Mouse (Mus musculus) embryonic facial prominence, embryonic 14.5 days (tissue): ENCODE data around the gene Ampd2. TPM values are rescaled to one million over a fixed set of nuclear protein-coding genes. Genes with fewer than 3 reads are reported as not detected.

Experiments used
- ATAC-seq: fragments of 200-750 bp; cut with Nextera tagmentation; 2 replicates; pipeline ENCODE4 v1.8.0; 2017; ENCODE audit warnings: low read depth, moderate number of reproducible peaks, moderate TSS enrichment
- DNase-seq: peaks from one replicate; pipeline ENCODE4 v3.0.0-alpha.2; 2015; ENCODE audit warnings: low spot score
- H3K27ac ChIP-seq: fragments of 300-500 bp; sonication (generic); replicated peaks from 2 replicates; pipeline ENCODE4 v1.5.1; 2014; ENCODE audit warnings: low read depth, mild to moderate bottlenecking, low read length, moderate library complexity
- H3K27me3 ChIP-seq: fragments of 300-500 bp; sonication (generic); replicated peaks from 2 replicates; pipeline ENCODE4 v1.6.1; 2014; ENCODE audit warnings: low read length; ENCODE audit not compliant: control insufficient read depth, insufficient read depth
- H3K36me3 ChIP-seq: fragments of 300-500 bp; sonication (generic); 2 replicates; pipeline ENCODE4 v1.6.1; 2014; ENCODE audit warnings: low read length, mixed read lengths; ENCODE audit not compliant: control insufficient read depth, insufficient read depth
- H3K4me1 ChIP-seq: fragments of 300-500 bp; sonication (generic); 2 replicates; pipeline ENCODE4 v1.6.1; 2014; ENCODE audit warnings: antibody characterized with exemption, low read length; ENCODE audit not compliant: control insufficient read depth, insufficient read depth
- H3K4me2 ChIP-seq: fragments of 300-500 bp; sonication (generic); 2 replicates; pipeline ENCODE4 v1.6.1; 2014; ENCODE audit warnings: low read depth, mild to moderate bottlenecking, low read length, moderate library complexity, mixed read lengths
- H3K4me3 ChIP-seq: fragments of 300-500 bp; sonication (generic); 2 replicates; pipeline ENCODE4 v1.5.1; 2014; ENCODE audit warnings: low read depth, mild to moderate bottlenecking, low read length
- H3K9ac ChIP-seq: fragments of 300-500 bp; sonication (generic); 2 replicates; pipeline ENCODE4 v1.6.1; 2014; ENCODE audit warnings: low read depth, mild to moderate bottlenecking, low read length, moderate library complexity, mixed read lengths
- H3K9me3 ChIP-seq: fragments of 300-500 bp; sonication (generic); 2 replicates; pipeline ENCODE4 v1.6.1; 2016; ENCODE audit warnings: low read length; ENCODE audit not compliant: control insufficient read depth
- WGBS: fragments of 180-500 bp; shearing (Covaris S2); extraction: QIAGEN DNeasy Blood & Tissue Kit; methylation state at CpG from one replicate; pipeline ENCODE4 v1.1.7; 2014; 5-methylcytosine and 5-hydroxymethylcytosine counted together
- polyA plus RNA-seq: library from polyadenylated mRNA; unstranded; fragments of >200 nt; fragmentation: Nextera tagmentation; extraction: Ambion mirVana; gene quantifications from 2 replicates; pipeline ENCODE4 v1.2.1, GENCODE M21; 2014

The Ampd2 gene
- polyA plus RNA-seq, 1 experiment from 2014 or later = 31.6 TPM

DNA sequence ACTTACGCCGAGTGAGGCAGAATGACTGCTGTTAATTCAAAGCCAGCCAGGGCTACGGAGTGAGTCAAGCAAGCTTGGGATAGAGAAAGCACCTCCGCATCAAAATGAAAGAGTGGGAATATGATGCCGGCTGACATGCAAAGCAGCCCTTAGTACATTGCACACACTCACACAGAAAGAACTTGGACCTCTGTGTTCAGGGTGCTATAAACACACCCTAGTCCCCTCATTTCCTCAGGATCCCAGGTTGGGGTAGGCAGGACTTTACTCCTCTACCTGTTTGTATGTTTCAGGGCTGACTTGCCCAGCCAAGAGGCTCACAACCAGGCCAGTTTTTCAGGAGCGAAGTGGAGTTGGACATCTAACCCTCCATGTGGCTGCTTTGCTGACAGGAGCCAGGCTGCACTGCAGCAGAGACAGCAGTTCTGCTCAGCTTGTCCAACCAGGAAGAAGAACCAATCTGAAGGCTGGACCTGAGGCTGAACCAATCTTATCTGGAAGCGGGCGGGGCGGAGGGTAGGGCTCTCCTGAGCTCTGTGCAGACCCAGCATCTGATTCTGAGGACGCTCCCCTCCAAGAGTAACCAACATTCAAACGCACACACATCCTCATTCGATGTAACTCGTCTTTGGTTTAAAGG, 17.1 kb downstream of the Ampd2 start:
- Histone ChIP-seq H3K9ac (no peak overlapping the region), H3K4me1 (no peaks in the 10 kb centered on the region), H3K4me3 (no peak overlapping the region), H3K27me3 (no peaks in the 10 kb centered on the region), H3K36me3 (peaks cover 22% of the 10 kb centered on the region), H3K27ac (no peak overlapping the region), H3K4me2 (no peak overlapping the region), H3K9me3 (no peaks in the 10 kb centered on the region)
- 59% methylated on average over 13 of the region's 13 CpGs for WGBS
- ATAC-seq (0 out of 2 replicates have a peak, but pooled peaks have one; percentile 34), DNase-seq (no peak)

DNA sequence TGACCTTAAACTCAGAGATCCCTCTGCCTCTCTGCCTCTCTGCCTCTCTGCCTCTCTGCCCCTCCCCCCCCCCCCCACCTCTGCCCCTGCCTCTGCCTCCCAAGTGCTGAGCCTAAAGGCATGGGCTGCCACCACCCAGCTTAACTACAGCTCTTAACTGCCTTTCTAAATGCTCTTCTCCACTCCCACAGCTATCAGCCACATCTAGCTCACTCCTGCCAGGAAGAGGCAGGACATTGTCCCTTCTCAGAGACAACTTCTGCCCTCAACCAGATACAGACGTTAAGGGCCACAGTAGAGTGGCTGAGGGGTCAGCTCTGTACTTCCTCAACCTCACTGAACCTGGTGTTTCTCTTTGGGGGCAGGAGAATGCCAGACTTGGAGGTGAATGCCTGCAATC, 17.6 kb downstream of the Ampd2 start:
- 7% methylated on average over 1 of the region's 1 CpGs for WGBS
- ATAC-seq (no peak), DNase-seq (no peak)
- H3K9ac ChIP-seq = no peak overlapping the region
- no peak overlapping the region for H3K4me2 ChIP-seq
- H3K27me3 ChIP-seq = no peaks in the 10 kb centered on the region
- H3K36me3 ChIP-seq = peaks cover 17% of the 10 kb centered on the region
- H3K4me3 ChIP-seq = no peak overlapping the region
- H3K9me3 ChIP-seq = no peaks in the 10 kb centered on the region
- no peaks in the 10 kb centered on the region for H3K4me1 ChIP-seq
- H3K27ac ChIP-seq = no peak overlapping the region

GRCm38 (mm10) chr3:108067370-108067934, 19.0 kb downstream of the Ampd2 start:
- no peak overlapping the region for H3K4me3 ChIP-seq
- no peaks in the 10 kb centered on the region for H3K9me3 ChIP-seq
- no peak for DNase-seq
- H3K27me3 ChIP-seq = no peaks in the 10 kb centered on the region
- no peaks in the 10 kb centered on the region for H3K4me1 ChIP-seq
- WGBS = 74% methylated on average over 6 of the region's 6 CpGs
- H3K9ac ChIP-seq = no peak overlapping the region
- no peak for ATAC-seq
- H3K36me3 ChIP-seq = peaks cover 7% of the 10 kb centered on the region
- H3K4me2 ChIP-seq = no peak overlapping the region
- H3K27ac ChIP-seq = no peak overlapping the region

GRCm38 (mm10) chr3:108065551-108065950, 20.9 kb downstream of the Ampd2 start:
- no peak for DNase-seq
- Histone ChIP-seq H3K4me1 (no peaks in the 10 kb centered on the region), H3K4me2 (no peak overlapping the region), H3K27ac (no peak overlapping the region), H3K9ac (no peak overlapping the region), H3K9me3 (no peaks in the 10 kb centered on the region), H3K4me3 (no peak overlapping the region), H3K27me3 (no peaks in the 10 kb centered on the region), H3K36me3 (no peaks in the 10 kb centered on the region)
- 66% methylated on average over 9 of the region's 9 CpGs for WGBS
- ATAC-seq = no peak

- H3K9me3 ChIP-seq = no peaks in the 10 kb centered on the region
- no peak for ATAC-seq
- H3K4me2 ChIP-seq = no peak overlapping the region
Measured at GRCm38 (mm10) chr3:108064672-108065071, 21.8 kb downstream of the Ampd2 start.

GRCm38 (mm10) chr3:108062648-108063047, 23.8 kb downstream of the Ampd2 start:
- H3K9me3 ChIP-seq = no peaks in the 10 kb centered on the region
- H3K27me3 ChIP-seq = no peaks in the 10 kb centered on the region
- 80% methylated on average over 8 of the region's 8 CpGs for WGBS
- no peak overlapping the region for H3K9ac ChIP-seq
- no peaks in the 10 kb centered on the region for H3K36me3 ChIP-seq
- no peak overlapping the region for H3K4me2 ChIP-seq
- no peak overlapping the region for H3K4me3 ChIP-seq
- H3K4me1 ChIP-seq = no peaks in the 10 kb centered on the region
- no peak for DNase-seq
- no peak overlapping the region for H3K27ac ChIP-seq
- no peak for ATAC-seq

More at GRCm38 (mm10) chr3:108064672-108065071, 21.8 kb downstream of the Ampd2 start:
- Histone ChIP-seq H3K9ac (no peak overlapping the region), H3K27ac (no peak overlapping the region), H3K4me3 (no peak overlapping the region), H3K36me3 (no peaks in the 10 kb centered on the region), H3K27me3 (no peaks in the 10 kb centered on the region), H3K4me1 (no peaks in the 10 kb centered on the region)
- 54% methylated on average over 4 of the region's 4 CpGs for WGBS
- no peak for DNase-seq

DNA sequence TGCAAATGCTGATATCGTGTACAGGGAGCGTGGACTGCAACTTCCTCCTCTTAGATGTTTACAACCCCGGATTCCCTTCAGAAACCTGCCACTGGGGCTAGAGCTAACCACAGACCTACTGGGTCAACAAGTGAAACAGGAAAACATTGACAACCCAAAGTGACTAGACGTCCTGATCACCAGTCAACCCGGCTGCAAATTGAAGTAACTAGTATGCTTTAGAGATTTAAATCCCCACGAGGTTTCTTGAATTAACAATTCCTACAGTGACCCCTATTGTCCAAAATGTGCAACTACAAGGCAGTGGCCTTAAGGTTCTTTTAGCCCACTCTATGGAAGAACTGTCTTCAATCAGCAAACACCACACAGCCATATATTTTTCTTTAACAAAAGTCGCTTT, 25.0 kb downstream of the Ampd2 start:
- Histone ChIP-seq H3K9me3 (no peaks in the 10 kb centered on the region), H3K36me3 (no peaks in the 10 kb centered on the region), H3K9ac (0 out of 2 replicates have a peak overlapping the region, but pooled peaks have one; percentile 25), H3K4me1 (no peaks in the 10 kb centered on the region), H3K4me3 (no peak overlapping the region), H3K27me3 (no peaks in the 10 kb centered on the region), H3K4me2 (peak overlapping the region; percentile 38; the same call in 1 of the 2 replicates), H3K27ac (no peak overlapping the region)
- DNase-seq (peak; percentile 87), ATAC-seq (no peak)
- 27% methylated on average over 7 of the region's 7 CpGs for WGBS

DNA sequence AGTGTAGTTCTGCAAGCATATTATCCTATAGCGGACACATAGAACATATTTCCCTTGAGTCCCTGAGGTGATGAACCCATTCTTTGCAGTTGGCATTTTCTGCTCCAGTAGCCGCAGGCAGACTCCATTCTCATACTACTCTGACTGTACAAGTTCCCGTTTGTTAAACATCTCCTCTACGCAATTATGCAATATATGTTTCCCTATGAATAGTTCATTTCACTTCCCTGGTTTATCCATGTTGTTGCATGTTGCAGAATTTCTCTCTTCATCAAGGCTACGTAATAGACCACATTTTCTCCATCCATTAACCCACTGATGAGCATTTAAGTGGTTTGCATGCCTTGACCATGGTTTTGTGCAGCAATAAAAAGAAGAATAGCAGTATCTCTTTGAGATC, 36.0 kb downstream of the Ampd2 start:
- DNase-seq (no peak), ATAC-seq (no peak)
- Histone ChIP-seq H3K36me3 (no peaks in the 10 kb centered on the region), H3K9me3 (no peaks in the 10 kb centered on the region), H3K4me1 (no peaks in the 10 kb centered on the region), H3K27ac (no peak overlapping the region), H3K27me3 (no peaks in the 10 kb centered on the region), H3K4me2 (no peak overlapping the region), H3K4me3 (no peak overlapping the region), H3K9ac (no peak overlapping the region)
- 93% methylated on average over 5 of the region's 5 CpGs for WGBS

DNA sequence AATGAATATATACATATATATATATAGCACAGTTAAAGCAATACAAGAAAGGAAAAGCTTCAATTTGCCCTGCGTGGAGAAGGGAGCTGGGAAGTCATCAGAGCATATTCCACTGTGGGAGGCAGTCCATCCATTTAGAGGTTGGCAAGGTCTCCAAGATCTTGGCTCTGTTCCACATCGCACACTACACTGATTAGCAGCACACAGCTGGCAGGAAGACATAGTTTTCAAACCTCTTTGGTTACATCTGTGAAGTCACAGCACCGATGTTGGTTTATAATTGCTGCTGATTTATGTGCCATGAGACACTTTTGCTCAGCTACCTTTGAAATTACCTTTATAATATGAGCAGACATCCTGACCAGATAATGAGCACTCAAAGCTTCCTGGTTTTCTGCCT, 38.1 kb downstream of the Ampd2 start:
- H3K27ac ChIP-seq = no peak overlapping the region
- no peaks in the 10 kb centered on the region for H3K27me3 ChIP-seq
- no peaks in the 10 kb centered on the region for H3K9me3 ChIP-seq
- H3K36me3 ChIP-seq = no peaks in the 10 kb centered on the region
- no peak for DNase-seq
- WGBS = 64% methylated on average over 3 of the region's 3 CpGs
- no peak for ATAC-seq
- peaks cover 11% of the 10 kb centered on the region for H3K4me1 ChIP-seq
- no peak overlapping the region for H3K4me3 ChIP-seq
- H3K4me2 ChIP-seq = no peak overlapping the region
- no peak overlapping the region for H3K9ac ChIP-seq
